Mouse (Mus musculus): Measurements from ENCODE around the gene Akp3.
A peak's percentile ranks its signal among the peaks of the same experiment; 100 is the strongest.

Gene Akp3

DNA sequence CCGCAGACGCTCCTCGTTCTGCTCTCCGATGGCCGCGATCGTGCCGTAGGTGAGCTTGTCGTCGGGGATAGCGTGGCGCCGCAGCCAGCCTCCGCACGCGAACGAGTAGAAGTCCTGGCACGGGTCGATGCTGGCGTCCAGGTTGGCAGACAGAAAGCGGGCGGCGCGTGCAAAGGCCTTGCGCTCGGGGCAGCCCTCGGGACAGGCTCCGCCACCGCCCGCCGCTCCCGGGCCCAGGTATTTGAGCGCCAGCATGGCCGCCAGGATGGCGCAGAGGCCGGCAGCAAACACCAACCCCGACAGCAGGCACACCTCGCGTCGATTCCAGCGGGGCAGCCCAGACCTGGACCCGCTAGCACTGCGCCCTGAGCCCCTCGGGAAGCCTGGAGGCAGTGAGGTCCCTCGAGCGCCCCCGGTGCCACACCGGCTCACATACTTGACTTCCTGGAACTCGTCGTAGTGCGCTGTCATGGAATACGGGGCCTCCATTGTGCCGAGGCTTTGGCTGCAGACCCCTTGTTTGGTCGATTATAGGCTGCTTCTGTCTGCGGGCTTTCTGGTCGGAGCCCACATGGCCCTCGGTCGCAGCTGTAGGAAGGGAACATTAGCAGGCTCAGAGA lies 29.8 kb downstream of the Akp3 start:
- no peak for DNase-seq (ENCODE audit: low spot score in 2 of 2)

- no peak for DNase-seq (ENCODE audit: low spot score in 2 of 2)
Measured at GRCm38 (mm10) chr1:87155531-87156198, 30.9 kb downstream of the Akp3 start.

GRCm38 (mm10) chr1:87156199-87156587 lies 31.4 kb downstream of the Akp3 start, which contains the start of gene Ecel1:
Gene Ecel1 (minus strand): TSS chr1:87156521.
- DNase-seq (ENCODE audit: low spot score in 2 of 2): no peak

DNA sequence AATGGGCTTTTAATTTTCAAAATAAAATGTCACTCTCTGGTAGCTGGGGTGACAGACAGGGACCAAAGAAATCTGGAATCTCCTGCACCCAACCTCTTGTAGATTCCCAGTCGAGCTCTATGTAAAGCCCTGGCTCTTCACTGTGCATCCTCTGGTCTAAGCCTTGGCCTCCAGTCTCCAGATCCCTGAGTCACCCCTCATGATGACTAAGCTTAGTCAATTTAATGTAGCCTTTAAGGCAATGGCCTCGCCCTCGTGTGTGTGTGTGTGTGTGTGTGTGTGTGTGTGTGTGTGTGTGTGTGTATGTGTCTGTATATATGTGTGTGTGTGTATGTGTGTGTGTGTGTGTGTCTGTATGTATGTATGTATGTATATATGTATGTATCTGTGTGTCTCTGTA lies 34.6 kb downstream of the Akp3 start:
- no peak for DNase-seq (ENCODE audit: low spot score in 2 of 2)

GRCm38 (mm10) chr1:87164164-87164795 lies 39.5 kb downstream of the Akp3 start:
- no peak for DNase-seq (ENCODE audit: low spot score in 2 of 2)

DNA sequence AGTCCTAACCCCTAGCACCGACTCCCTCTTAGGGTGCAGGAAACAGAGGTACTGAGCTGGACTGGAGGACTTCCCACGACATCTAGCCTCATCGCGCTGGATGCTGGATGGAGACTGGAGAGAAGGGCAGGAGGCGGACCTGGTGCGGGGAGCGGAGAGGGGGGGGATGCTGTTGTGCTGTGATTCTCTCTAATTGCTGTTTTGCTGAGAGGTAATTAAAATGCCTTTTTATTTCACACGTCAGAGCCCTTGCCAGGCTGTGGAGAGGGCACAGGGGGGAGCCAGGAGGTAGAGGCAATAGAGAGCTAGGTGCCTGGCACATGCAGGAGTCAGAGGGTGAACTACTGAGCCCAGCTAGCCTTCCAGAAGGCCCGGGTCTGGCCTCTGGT lies 40.0 kb downstream of the Akp3 start:
- no peak for DNase-seq (ENCODE audit: low spot score in 2 of 2)

DNA sequence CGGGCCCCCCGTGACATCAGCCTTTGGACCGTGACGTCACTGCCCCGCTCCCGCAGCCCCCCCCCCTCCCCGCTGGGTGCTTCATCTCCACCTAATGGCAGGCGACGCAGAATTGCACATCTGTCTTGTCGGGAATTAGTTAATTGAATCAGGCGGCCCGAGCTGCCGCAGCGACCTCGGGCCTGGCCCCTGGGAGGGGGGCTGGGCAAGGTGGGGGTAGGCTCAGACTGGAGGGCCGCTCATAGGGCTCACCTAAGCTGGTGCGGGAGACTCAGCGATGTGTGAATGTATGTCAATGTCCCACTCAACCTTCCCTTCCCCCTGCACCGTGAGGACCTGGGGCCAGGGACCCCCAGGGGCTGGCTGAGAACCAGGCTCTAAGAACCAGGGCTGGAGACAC lies 45.7 kb downstream of the Akp3 start:
- DNase-seq (ENCODE audit: low spot score in 2 of 2): no peak

DNA sequence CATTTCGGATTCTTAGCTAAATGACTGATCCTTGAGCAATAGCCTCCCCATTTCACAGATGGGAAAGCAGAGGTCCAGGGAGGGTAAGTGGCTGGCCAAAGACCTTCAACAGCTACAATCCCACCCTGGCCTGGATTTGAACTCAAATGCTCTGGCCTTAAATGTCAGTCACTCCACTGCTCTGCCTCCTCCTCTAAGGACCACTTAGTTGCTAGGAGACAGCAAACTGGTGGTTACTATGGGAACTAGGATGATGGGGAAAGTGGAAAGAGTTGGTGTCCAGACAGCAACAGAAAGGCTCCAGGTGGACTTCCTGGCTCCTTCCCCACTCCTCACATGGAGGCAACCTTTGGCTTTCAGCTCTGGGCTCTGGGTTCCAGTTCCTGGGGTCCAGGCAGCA lies 46.5 kb downstream of the Akp3 start:
- no peak for DNase-seq (ENCODE audit: low spot score in 2 of 2)

DNA sequence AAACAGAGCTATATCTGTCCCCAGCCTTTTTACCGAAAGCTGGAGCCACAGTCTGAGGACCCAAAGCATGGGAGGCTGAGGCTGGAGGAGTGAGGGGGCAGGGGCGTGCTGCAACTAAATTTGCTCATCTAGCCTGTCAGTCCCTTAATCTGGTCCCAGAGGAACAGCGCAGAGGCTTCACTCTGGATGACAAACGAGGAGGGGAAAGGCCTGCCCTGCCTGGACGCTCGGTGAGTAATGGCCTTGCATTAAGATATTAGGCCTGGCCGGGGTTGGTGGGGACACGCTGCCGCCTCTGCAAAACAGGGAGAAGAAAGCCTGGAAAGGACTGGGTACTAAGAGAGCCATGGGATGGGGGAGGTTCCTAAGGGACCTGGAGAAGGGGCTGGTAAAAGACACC lies 47.5 kb downstream of the Akp3 start:
- DNase-seq (ENCODE audit: low spot score in 2 of 2): no peak

GRCm38 (mm10) chr1:87174006-87174955 lies 49.5 kb downstream of the Akp3 start:
- peak in 1 of 2 experiments; percentile 43 for DNase-seq (ENCODE audit: low spot score in 2 of 2)

DNA sequence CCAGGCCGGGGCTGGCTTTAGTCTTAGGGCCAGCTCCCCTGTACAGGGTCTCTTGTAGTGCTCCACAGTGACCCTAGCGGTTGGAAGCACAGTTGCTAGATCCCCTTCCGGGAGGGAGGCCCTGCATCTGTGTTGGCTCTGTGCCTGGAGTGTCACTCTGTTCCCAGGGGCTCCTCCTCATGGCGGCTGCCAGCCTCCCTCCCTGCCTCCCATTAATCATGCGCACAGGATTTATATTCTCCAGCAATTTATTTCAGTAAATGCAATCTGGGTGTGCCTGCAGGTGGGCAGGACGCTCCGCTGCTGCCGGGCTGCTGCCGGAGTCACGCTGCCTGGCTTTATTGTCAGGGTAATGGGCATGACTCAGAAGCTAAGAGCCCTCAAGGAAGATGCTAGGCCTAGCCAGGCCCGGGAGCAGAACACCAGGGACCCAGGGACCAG lies 51.1 kb downstream of the Akp3 start:
- peak; percentile 35 to 60 for DNase-seq (ENCODE audit: low spot score in 2 of 2)

Measured in frontal cortex, postnatal 14 days (tissue).